Mouse (Mus musculus) midbrain, embryonic 12.5 days (tissue): ENCODE data around the gene Gm21987. TPM values are rescaled to one million over a fixed set of nuclear protein-coding genes. Genes with fewer than 3 reads are reported as not detected.

ENCODE experiments used
- ATAC-seq: fragments of 200-750 bp; cut with Nextera tagmentation; 2 replicates; pipeline ENCODE4 v1.8.0; 2017; ENCODE audit warnings: low read depth, moderate TSS enrichment, moderate library complexity; ENCODE audit not compliant: low FRiP score
- H3K27ac ChIP-seq: fragments of 300-500 bp; sonication (generic); replicated peaks from 2 replicates; pipeline ENCODE4 v1.5.1; 2016; ENCODE audit warnings: mild to moderate bottlenecking
- H3K27me3 ChIP-seq: fragments of 300-500 bp; sonication (generic); 2 replicates; pipeline ENCODE4 v1.6.1; 2016; ENCODE audit warnings: mild to moderate bottlenecking
- H3K36me3 ChIP-seq: fragments of 300-500 bp; sonication (generic); 2 replicates; pipeline ENCODE4 v1.6.1; 2016
- H3K4me1 ChIP-seq: fragments of 300-500 bp; sonication (generic); 2 replicates; pipeline ENCODE4 v1.6.1; 2016
- H3K4me2 ChIP-seq: fragments of 300-500 bp; sonication (generic); replicated peaks from 2 replicates; pipeline ENCODE4 v1.6.1; 2016; ENCODE audit warnings: mild to moderate bottlenecking, moderate library complexity
- H3K4me3 ChIP-seq: fragments of 300-500 bp; sonication (generic); 2 replicates; pipeline ENCODE4 v1.5.1; 2016; ENCODE audit warnings: mild to moderate bottlenecking
- H3K9ac ChIP-seq: fragments of 300-500 bp; sonication (generic); replicated peaks from 2 replicates; pipeline ENCODE4 v1.6.1; 2016; ENCODE audit warnings: mild to moderate bottlenecking, moderate library complexity
- H3K9me3 ChIP-seq: fragments of 300-500 bp; sonication (generic); 2 replicates; pipeline ENCODE4 v1.6.1; 2016; ENCODE audit warnings: mild to moderate bottlenecking
- WGBS: fragments of 180-500 bp; shearing (Covaris S2); methylation state at CpG from one replicate; pipeline ENCODE4 v1.1.7; 2016; 5-methylcytosine and 5-hydroxymethylcytosine counted together
- polyA plus RNA-seq: library from polyadenylated mRNA; unstranded; fragments of >200 nt; fragmentation: Nextera tagmentation; extraction: Ambion mirVana; gene quantifications from 2 replicates; pipeline ENCODE4 v1.2.1, GENCODE M21; 2016

Gene Gm21987
- polyA plus RNA-seq, 1 experiment from 2014 or later, result not detected

DNA sequence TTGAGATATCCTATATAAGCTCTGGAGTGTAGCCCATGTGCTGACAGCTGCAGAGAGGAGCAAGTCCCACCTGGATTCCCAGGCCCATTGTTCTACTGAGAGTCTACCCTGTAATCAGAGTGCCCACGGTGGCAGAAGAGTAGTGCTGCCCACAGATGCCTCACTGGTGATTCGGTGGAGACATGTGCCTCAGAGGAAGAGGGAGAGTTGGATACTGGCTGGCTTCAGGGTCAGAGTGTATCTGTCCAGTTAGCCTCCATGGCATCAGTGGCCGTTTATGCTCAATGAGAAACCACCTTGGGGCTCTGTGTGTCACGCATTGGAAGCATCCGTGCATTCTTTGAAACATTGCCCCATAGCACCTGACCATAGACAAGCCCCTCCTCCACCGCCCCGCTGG lies 16.8 kb downstream of the Gm21987 start:
- no peaks in the 10 kb centered on the region for H3K9me3 ChIP-seq
- H3K27ac ChIP-seq, result no peak overlapping the region
- H3K9ac ChIP-seq, result no peak overlapping the region
- ATAC-seq, result no peak
- no peaks in the 10 kb centered on the region for H3K4me1 ChIP-seq
- H3K4me3 ChIP-seq, result no peak overlapping the region
- no peak overlapping the region for H3K4me2 ChIP-seq
- 89% methylated on average over 7 of the region's 7 CpGs for WGBS
- H3K27me3 ChIP-seq, result no peaks in the 10 kb centered on the region
- no peaks in the 10 kb centered on the region for H3K36me3 ChIP-seq

DNA sequence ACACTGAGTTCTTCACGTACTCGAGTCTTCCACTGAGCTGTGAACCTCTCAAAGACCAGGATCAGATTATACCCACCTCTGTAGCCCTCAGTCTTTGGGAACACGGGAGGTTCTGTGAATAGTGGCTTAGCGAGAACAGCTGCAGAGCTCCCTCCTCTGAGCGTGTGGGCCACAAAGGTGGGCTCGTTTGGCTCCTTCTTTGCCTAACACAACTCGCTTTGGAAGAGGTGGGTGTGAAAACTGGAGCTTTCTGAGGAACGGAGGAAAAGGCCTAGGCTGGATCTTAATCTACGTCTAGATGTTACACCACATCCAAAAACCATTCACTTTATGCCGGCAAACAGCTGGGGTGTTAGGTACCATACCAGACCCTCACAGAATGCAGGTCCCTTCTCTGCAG lies 18.6 kb downstream of the Gm21987 start:
- no peak overlapping the region for H3K4me2 ChIP-seq
- no peak overlapping the region for H3K27ac ChIP-seq
- no peaks in the 10 kb centered on the region for H3K36me3 ChIP-seq
- H3K9me3 ChIP-seq, result no peaks in the 10 kb centered on the region
- no peak overlapping the region for H3K9ac ChIP-seq
- 87% methylated on average over 10 of the region's 10 CpGs for WGBS
- H3K27me3 ChIP-seq, result no peaks in the 10 kb centered on the region
- ATAC-seq, result no peak
- no peak overlapping the region for H3K4me3 ChIP-seq
- H3K4me1 ChIP-seq, result no peaks in the 10 kb centered on the region

DNA sequence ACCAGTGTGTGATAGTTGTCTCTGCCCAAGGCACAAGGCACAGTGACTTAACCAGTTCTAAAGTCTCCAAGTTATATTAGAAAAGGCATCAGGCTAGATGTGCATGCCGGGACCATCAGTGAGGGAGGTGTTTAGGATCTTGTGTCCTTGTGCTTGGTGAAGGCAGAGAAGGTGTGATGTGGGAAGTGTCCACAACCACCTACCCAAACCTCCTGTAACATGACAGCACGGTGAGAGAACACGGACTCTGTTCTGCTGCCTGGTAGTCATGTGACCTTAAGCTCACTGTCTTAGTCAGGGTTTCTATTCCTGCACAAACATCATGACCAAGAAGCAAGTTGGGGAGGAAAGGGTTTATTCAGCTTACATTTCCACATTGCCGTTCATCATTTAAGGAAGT lies 19.4 kb downstream of the Gm21987 start:
- no peak overlapping the region for H3K4me2 ChIP-seq
- no peak overlapping the region for H3K9ac ChIP-seq
- 91% methylated on average over 4 of the region's 4 CpGs for WGBS
- no peak for ATAC-seq
- no peaks in the 10 kb centered on the region for H3K4me1 ChIP-seq
- no peaks in the 10 kb centered on the region for H3K27me3 ChIP-seq
- H3K9me3 ChIP-seq, result no peaks in the 10 kb centered on the region
- no peaks in the 10 kb centered on the region for H3K36me3 ChIP-seq
- no peak overlapping the region for H3K27ac ChIP-seq
- H3K4me3 ChIP-seq, result no peak overlapping the region

DNA sequence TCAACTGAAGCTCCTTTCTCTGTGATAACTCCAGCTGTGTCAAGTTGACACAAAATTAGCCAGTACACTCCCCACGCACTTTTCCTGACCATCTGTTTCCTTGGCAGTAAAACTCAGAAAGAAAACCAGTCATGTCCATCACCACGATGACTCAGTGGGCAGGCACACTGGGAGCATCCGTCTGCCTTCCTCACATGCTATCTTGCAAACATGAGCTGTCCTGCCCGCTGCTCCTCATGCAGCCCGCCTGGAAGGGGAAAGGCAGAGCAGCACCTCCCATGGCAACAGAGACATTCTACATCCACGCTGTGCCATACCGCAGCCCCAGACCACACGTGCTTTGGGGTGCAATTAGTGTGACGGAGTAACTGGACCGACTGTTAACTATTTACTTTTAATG lies 21.5 kb downstream of the Gm21987 start:
- Histone ChIP-seq H3K27me3 (no peaks in the 10 kb centered on the region), H3K9me3 (no peaks in the 10 kb centered on the region), H3K9ac (no peak overlapping the region), H3K36me3 (no peaks in the 10 kb centered on the region), H3K4me3 (no peak overlapping the region), H3K27ac (no peak overlapping the region), H3K4me1 (no peaks in the 10 kb centered on the region), H3K4me2 (no peak overlapping the region)
- no peak for ATAC-seq
- 79% methylated on average over 10 of the region's 10 CpGs for WGBS

DNA sequence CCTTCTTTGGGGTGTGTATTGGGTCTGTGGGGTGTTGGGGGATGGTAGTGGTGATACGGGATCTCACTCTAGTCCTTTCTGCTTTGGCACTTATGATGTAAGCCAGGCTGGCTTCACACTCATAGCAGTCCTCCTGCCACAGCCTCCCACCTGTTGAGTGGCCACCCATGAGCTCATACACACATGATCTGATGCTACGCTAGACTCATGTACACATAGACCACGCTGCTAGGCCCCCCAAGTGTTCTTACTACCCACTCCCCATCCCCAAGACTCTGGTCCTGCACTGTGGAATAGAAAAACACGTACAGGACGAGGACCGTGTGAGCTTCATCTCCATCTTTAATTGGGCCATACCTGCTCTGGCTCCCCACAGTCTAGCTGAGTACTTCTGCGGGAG lies 22.2 kb downstream of the Gm21987 start:
- H3K36me3 ChIP-seq, result no peaks in the 10 kb centered on the region
- no peaks in the 10 kb centered on the region for H3K9me3 ChIP-seq
- no peak overlapping the region for H3K9ac ChIP-seq
- no peaks in the 10 kb centered on the region for H3K4me1 ChIP-seq
- H3K4me3 ChIP-seq, result no peak overlapping the region
- H3K27me3 ChIP-seq, result no peaks in the 10 kb centered on the region
- H3K27ac ChIP-seq, result no peak overlapping the region
- ATAC-seq, result no peak
- WGBS, result 88% methylated on average over 7 of the region's 7 CpGs
- no peak overlapping the region for H3K4me2 ChIP-seq

DNA sequence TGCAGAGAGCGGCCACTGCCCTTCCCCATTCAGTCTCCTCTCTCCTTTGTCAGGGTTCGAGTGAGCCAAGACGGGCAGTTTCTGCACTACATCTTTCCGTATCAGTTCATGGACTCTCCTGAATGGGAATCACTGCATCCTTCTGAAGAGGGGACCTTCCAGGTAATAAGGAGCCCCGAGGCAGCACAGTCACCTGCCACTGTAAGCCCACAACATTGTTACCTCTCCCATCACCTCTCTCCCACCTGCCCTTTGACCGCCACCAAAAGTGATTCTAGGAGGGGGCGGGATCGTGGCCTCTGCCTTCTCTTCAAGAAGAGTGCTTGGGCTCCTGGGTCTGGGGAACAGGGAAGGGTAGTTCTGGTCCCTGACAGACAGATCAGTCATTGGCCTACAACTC lies 22.6 kb downstream of the Gm21987 start:
- H3K36me3 ChIP-seq, result no peaks in the 10 kb centered on the region
- no peak for ATAC-seq
- 89% methylated on average over 8 of the region's 8 CpGs for WGBS

DNA sequence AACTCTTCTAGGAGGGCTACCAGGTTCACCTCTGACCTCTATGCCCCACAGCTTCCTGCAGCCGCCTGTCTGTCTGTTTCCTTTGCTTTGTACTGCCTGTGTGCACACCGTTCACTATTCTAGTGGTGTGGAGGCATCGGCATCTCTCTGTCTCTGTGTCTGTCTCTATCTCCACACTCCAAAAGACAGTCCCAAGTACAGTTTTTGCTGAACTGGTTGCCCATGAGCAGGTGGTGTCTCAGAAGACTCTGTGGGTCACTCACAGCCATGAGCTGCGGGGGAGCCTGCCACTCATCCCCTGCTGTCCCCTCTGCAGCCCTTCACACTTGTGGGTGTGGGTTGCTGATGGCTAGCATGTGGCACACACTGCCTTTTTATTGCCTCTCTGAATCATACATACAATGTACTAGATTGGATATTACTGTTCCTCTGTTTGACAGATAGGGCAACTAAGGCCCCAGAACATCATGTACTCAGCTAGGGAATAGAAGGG lies 23.2 kb downstream of the Gm21987 start:
- no peaks in the 10 kb centered on the region for H3K36me3 ChIP-seq
- H3K27me3 ChIP-seq, result no peaks in the 10 kb centered on the region
- no peaks in the 10 kb centered on the region for H3K4me1 ChIP-seq
- H3K27ac ChIP-seq, result no peak overlapping the region
- no peak overlapping the region for H3K4me3 ChIP-seq
- no peak for ATAC-seq
- no peak overlapping the region for H3K4me2 ChIP-seq
- no peak overlapping the region for H3K9ac ChIP-seq
- H3K9me3 ChIP-seq, result no peaks in the 10 kb centered on the region
- WGBS, result 84% methylated on average over 4 of the region's 4 CpGs

More for the DNA sequence above, 22.6 kb downstream of the Gm21987 start:
- H3K27me3 ChIP-seq, result no peaks in the 10 kb centered on the region
- no peak overlapping the region for H3K9ac ChIP-seq
- H3K4me2 ChIP-seq, result no peak overlapping the region
- no peaks in the 10 kb centered on the region for H3K9me3 ChIP-seq
- no peak overlapping the region for H3K27ac ChIP-seq
- no peaks in the 10 kb centered on the region for H3K4me1 ChIP-seq
- no peak overlapping the region for H3K4me3 ChIP-seq

DNA sequence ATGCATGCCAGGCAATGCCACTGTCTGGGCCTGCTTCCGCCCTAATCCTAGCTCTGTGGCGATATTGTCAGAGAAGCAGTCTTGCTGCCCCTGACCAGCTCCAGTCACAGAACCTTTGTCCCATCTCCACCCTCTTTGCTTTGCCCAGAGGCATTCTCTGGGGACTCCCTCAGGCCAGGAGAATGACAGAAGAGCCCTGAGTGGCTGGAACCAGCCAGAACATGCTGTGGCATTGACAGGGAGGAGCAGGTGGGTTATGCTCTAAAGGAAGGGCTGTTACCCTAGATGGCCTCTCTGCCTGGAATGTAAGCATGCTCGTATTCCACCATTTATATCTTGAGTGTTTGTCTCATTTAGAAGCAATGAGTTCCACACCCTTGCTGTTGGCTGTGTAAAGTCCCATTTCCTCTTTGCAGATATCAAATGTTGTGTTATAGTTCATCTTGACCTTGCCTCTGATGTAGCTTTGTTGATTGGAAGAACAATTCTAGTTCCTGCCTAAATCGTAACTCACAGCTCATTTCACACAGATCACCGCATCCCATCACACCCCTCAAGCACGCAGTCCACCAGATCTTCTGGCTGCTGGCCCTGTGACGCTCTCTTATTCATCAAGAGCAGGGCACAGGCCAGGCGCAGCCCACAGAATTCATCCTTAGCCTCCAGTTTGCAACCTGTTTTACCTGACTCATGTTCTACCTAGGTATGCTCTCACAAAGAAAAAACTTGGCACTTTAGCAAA lies 24.0 kb downstream of the Gm21987 start:
- H3K9me3 ChIP-seq, result no peaks in the 10 kb centered on the region
- no peak for ATAC-seq
- H3K9ac ChIP-seq, result no peak overlapping the region
- no peak overlapping the region for H3K4me3 ChIP-seq
- no peak overlapping the region for H3K4me2 ChIP-seq
- no peaks in the 10 kb centered on the region for H3K4me1 ChIP-seq
- no peak overlapping the region for H3K27ac ChIP-seq
- H3K27me3 ChIP-seq, result no peaks in the 10 kb centered on the region
- no peaks in the 10 kb centered on the region for H3K36me3 ChIP-seq
- WGBS, result 91% methylated on average over 8 of the region's 8 CpGs

DNA sequence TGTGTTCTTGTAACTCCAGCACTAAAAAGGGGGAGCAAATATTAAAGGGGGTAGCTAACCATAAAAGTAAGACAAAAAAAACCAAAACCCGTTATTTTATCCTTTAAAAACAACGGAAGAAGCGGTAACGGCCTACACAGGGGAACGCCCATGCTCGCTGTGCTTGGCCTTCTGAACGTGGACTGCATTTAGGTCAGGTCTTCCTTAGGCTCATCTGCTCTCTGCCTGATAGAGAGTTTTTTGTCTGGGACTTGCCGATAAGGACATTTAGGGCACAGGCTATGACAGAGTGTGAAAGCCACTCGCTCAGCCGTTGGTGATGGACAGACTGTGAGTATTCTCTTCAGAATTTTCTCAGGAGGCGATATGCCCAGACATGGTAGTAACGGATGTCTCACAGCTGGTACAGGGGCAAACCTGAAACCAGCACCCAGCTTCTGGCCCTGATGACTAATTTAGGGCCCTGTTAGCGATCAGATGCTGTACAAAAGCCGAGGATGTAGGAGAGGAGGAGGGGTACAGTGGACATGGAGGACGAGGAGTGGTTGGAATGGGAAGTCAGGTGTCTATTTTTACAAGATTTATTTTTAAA lies 25.0 kb downstream of the Gm21987 start:
- Histone ChIP-seq H3K27me3 (no peaks in the 10 kb centered on the region), H3K27ac (no peak overlapping the region), H3K9ac (no peak overlapping the region), H3K9me3 (no peaks in the 10 kb centered on the region), H3K4me2 (no peak overlapping the region), H3K36me3 (no peaks in the 10 kb centered on the region), H3K4me1 (peaks cover 7% of the 10 kb centered on the region; the same call in 1 of the 2 replicates), H3K4me3 (no peak overlapping the region)
- no peak for ATAC-seq
- WGBS, result 90% methylated on average over 15 of the region's 15 CpGs

DNA sequence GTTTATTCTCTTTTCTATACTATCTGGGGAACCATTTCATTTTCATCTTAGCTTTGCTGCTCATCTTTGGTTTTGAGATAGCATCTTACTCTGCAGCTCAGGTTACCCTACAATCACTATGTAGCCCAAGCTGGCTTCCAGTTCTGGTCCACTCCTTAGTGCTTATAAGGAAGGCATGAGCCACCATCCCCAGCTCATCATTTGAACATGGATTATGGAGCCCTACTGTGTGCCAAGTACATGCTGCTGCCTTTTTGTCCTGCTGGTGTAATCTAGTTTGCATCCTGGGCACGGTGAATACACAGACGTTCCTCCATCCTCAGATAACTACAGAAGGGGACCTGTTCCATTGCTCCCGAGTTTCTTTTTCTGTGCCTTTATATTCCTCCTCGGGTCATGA lies 26.0 kb downstream of the Gm21987 start:
- ATAC-seq, result no peak
- no peak overlapping the region for H3K4me3 ChIP-seq
- 84% methylated on average over 4 of the region's 4 CpGs for WGBS
- no peaks in the 10 kb centered on the region for H3K9me3 ChIP-seq
- no peak overlapping the region for H3K27ac ChIP-seq
- no peak overlapping the region for H3K9ac ChIP-seq
- H3K4me1 ChIP-seq, result peaks cover 7% of the 10 kb centered on the region; the same call in 1 of the 2 replicates
- H3K4me2 ChIP-seq, result no peak overlapping the region
- H3K27me3 ChIP-seq, result no peaks in the 10 kb centered on the region
- H3K36me3 ChIP-seq, result no peaks in the 10 kb centered on the region

DNA sequence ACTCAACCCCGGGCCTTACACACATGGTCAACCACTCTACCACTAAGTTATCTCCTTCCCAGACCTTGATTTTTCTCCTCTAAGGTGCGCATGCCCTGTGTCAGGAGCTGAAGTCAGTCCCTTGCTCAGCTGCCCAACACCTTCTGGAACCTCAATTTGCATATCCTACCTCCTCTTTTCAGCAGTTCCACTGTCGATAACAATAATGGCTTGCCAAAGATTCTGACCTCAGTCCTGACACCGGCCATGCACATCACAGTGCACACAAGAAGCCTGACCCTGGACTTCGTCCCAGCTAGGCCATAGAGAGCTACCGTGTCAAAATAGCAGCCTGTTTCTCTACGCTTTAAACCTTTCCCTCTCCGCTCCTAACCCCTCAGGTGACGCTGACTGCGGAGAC lies 26.6 kb downstream of the Gm21987 start:
- no peak overlapping the region for H3K9ac ChIP-seq

DNA sequence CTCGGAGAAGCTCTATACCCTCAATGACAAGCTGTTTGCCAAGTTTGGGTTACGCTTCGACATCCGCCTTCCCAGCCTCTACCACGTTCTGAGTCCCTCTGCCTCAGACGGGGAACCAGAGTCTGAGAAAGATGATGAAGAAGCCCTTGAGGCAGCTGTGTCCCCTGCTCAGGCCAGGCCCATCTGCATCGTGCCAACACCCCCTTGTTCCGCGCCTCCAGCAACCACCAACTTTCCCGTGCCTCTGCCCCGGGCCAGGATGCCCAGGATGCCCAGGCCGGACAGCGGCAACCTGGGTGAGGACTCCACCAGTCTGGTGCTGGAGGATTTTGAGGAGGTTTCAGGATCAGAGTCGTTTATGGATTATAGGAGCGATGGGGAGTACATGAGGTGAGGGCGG lies 27.1 kb downstream of the Gm21987 start:
- Histone ChIP-seq H3K27me3 (no peaks in the 10 kb centered on the region; the same call in 1 of the 2 replicates), H3K9ac (no peak overlapping the region), H3K4me2 (no peak overlapping the region), H3K36me3 (no peaks in the 10 kb centered on the region), H3K27ac (no peak overlapping the region), H3K9me3 (no peaks in the 10 kb centered on the region), H3K4me1 (peaks cover 7% of the 10 kb centered on the region; the same call in 1 of the 2 replicates), H3K4me3 (no peak overlapping the region)
- 86% methylated on average over 16 of the region's 16 CpGs for WGBS
- no peak for ATAC-seq

More for the DNA sequence above, 26.6 kb downstream of the Gm21987 start:
- H3K4me1 ChIP-seq, result peaks cover 7% of the 10 kb centered on the region; the same call in 1 of the 2 replicates
- H3K27me3 ChIP-seq, result no peaks in the 10 kb centered on the region
- no peaks in the 10 kb centered on the region for H3K36me3 ChIP-seq
- WGBS, result 83% methylated on average over 10 of the region's 10 CpGs
- H3K4me3 ChIP-seq, result no peak overlapping the region
- ATAC-seq, result no peak
- no peak overlapping the region for H3K4me2 ChIP-seq
- no peak overlapping the region for H3K27ac ChIP-seq
- no peaks in the 10 kb centered on the region for H3K9me3 ChIP-seq
